Mouse (Mus musculus): ENCODE measurements around the gene 9530068E07Rik.
A peak's percentile ranks its signal among the peaks of the same experiment; 100 is the strongest.
"Not testable (repeated sequence)": the region's sequence is repeated elsewhere in the genome, so short reads cannot be mapped to it uniquely, and the experiment has no call there.

9530068E07Rik gene

GRCm38 (mm10) chr11:52395940-52396596 lies at the start of gene 9530068E07Rik:
TSS of gene 9530068E07Rik (plus strand) at chr11:52396428.
- peak; percentile 92 for DNase-seq (ENCODE audit: low spot score)

GRCm38 (mm10) chr11:52346635-52347005 lies 49.6 kb upstream of the 9530068E07Rik start:
- DNase-seq (ENCODE audit: low spot score), result peak; percentile 53

DNA sequence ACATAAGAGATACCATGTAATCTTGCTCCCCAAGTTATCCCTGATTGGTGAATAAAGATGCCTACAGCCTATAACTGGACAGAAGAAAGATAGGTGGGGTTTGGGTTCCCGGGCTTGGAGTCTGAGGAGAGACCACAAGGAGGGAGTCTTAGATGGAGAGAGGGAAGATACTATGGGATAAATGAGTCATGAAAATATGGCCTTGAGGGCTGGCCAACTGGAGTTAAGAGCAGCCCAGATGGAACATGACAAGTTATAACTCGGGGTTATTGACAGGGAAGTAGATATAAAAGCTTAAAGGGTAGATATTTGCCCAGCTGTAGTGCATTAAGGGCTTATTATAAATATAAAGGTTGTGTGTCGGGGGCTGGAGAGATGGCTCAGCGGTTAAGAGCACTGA lies 48.1 kb upstream of the 9530068E07Rik start:
- DNase-seq (ENCODE audit: low spot score), result no peak

DNA sequence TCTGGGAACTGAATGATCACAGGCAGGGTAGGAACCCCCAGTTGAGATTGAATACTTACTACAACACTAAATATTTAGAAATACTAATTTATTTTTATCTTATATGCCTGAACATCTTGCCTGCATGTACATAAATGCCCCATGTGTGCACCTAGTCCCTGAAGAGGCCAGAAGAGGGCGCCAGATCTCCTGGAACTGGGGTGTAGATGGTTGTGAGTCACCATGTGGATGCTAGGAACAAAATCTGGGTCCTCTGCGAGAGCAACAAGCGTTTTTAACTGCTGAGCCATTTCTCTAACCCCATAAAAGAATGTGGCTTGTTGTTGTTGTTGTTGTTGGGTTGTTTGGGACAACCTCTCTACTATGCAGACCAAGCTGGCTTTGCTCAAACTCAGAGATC lies 47.5 kb upstream of the 9530068E07Rik start:
- no peak for DNase-seq (ENCODE audit: low spot score)

DNA sequence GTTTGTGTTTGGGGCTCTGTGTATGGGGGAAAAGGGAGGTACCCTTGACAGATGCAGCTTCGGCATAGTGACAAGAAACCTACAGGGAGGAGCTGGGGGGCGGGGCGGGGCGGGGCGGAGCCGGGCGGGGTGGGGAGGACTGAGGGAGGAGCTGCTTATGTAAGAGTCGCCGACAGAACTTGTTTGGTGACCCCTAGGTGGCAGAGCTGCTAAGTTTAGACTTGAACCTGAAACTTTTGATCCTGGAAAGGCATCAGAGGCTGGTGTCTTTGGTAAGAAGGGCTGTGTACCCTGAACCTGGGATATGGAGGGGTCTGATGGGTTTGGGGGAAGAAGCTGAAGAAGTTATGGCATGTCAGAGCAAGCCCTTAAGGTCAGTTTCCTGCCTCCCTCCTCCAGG lies 45.3 kb upstream of the 9530068E07Rik start:
- peak; percentile 45 for DNase-seq (ENCODE audit: low spot score)

DNA sequence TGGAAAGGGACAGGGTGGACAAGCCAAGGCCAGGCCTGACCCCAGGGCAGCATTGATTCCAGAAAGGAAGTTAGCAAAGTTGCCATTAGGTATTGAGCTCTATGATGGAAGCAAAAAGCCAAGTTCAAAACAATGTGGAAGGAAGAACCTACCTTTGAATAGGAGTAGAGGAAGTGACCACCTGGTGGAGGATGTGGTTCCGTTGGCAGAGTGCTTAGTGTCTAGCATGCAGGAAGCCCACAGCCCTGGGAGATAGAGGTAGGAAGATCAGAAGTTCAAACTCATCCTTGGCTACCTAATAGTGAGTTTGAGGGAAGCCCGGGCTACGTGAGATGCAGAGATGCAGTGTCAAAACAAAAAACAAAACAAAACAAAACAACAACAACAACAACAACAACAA lies 44.0 kb upstream of the 9530068E07Rik start:
- DNase-seq (ENCODE audit: low spot score), result no peak

- no peak for DNase-seq (ENCODE audit: low spot score)
These were observed 41.6 kb upstream of the 9530068E07Rik start for GRCm38 (mm10) chr11:52354644-52355043.

GRCm38 (mm10) chr11:52355601-52356000 lies 40.6 kb upstream of the 9530068E07Rik start:
- no peak for DNase-seq (ENCODE audit: low spot score)

DNA sequence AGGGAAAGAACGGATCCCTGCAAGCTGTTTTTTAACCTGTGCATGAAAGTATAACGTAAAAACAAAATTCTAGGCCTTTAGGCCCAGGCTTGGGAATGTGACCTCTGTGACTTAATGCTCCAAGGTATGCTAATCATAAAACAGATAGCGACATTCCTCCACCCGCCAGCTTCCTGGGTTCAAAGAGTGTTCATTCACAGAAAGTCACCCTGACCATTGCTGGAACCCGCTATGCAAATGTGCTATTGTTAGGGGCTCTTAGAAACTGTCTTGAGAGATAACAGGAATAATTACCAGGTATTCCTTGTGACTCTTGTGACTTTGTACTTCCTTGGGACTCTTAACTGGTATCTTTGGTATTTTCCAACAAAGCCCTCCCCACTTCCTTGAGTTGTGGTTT lies 39.1 kb upstream of the 9530068E07Rik start:
- not testable (repeated sequence) for DNase-seq (ENCODE audit: low spot score)

- peak; percentile 38 for DNase-seq (ENCODE audit: low spot score)
These were observed 37.7 kb upstream of the 9530068E07Rik start for GRCm38 (mm10) chr11:52358520-52358919.

DNA sequence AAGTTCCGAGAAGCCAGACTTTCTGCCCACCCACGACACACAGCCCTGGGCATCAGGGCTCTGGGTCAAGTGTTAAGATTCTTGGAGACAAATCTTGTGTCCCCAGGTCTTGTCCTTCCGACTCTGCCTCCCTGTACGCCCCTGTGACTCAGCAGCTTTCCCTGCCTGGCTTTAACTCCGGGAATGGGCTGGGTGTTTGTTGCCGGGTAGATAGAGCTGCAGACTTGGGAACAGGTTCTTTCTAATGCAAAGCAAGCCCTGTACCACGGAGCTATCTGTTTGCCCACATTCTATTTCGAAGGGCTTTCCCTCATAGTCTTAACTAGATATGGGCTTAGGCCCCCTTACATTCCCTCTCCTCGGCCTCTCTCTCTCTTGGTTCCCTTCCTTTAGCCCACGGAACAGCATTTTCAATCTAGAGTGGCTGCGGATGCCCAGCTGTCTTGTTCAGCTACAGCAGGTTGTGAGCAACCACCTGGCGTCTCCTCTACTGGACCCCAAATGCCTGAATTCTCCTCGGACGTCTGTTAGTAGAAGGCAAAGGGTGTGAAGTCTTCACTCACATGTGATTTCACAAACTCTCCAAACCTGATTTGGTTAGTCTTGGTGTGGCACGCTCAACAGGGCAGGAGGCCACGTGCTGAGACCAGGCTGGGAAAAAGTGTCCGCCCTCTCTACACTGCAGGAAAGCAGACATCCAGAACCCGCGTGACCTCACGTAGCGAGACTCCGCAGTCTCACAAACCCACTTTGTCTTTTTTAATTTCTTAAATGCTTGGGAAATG lies 36.4 kb upstream of the 9530068E07Rik start:
- DNase-seq (ENCODE audit: low spot score), result peak; percentile 63

- peak; percentile 89 for DNase-seq (ENCODE audit: low spot score)
These were observed 35.6 kb upstream of the 9530068E07Rik start, which contains the start of gene Vdac1 for GRCm38 (mm10) chr11:52360471-52361277. TSS of gene Vdac1 (plus strand) at chr11:52360860.

DNA sequence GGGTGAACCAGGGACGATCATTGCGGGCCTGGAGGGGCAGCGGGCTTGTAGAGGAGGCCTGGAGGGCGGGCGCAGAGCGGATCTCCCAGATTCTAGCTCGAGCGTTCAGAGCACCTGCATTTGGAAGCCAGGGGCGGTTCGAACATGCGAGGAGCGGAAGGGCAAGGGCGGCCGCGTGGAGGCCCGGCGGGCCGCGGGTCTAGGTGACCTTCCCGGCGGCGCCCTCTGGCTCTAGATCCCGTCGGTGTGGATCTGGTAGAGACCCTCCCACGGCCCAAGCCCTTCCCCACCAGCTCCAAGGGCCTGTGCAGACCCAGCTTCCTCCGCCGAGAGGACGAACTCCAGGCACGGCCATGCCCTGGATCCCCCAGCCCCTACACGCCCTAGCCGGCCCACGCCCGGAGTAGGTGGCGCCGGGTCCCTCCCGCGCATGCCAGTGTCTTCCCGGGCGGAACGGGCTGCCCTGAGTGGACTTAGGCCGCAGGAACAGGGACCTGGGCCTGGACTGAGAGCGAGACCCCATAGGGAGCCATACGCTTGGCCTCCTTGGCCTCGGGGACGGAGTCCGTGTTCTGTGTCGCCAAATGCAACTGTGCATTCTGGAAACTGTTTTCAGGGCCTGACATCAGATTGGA lies 34.8 kb upstream of the 9530068E07Rik start:
- peak; percentile 64 for DNase-seq (ENCODE audit: low spot score)

DNA sequence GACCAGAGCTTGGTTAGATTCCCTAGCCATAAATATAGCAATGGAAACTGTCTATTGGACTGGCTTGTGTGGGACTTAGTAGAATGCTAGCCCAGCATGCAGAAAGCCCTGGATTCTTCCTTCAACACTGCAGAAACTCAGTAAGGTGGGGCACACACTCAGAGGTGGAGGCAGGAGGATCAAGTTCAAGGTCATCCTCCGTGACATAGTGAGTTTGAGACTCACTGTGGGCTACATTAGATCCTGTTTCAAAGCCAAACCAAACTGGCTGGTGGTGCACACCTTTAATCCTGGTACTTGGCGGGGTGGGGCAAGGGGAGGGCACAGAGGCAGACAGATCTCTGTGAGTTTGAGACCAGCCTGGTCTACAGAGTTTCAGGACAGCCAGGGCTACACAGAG lies 31.9 kb upstream of the 9530068E07Rik start:
- no peak for DNase-seq (ENCODE audit: low spot score)

DNA sequence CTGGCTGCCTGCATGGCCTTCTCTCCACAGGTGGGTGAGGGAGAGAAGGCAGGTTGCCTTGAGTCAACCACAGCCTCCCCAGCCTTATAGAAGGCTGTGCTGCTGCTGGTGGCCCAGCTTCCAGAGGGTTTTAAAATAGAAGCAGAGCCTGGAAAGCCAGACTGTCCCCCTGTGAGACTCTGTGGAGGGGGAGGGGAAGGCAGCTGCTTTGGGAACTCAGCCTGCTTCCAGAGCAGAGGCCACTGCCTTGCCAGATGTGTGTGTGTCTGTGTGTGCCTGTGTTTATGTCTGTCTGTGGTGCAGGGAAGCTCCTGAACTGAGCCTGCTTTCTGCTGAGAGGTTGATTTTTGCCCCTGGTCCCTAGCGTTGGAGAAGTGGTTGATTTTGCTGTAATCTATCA lies 31.1 kb upstream of the 9530068E07Rik start:
- DNase-seq (ENCODE audit: low spot score), result no peak

DNA sequence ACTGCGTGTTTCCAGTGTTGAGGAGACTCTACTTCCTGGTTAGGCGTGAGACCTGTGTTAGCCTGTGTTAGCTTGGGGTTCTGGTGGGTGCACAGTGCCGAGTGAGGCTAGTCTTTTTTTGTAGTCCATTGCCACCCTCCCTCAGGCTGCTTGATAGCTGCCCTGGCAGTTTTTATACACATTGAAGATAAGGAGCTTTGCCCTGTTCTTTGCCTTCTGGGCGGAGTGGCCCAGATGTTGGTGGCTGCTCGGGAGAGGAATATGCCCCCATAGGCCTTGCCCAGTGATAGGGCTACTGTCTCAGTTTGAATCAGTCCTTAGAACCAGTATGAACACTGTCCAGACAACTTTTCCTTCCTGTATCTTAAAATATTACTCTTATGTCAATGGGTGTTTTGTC lies 29.9 kb upstream of the 9530068E07Rik start:
- no peak for DNase-seq (ENCODE audit: low spot score)

- no peak for DNase-seq (ENCODE audit: low spot score)
These were observed 27.8 kb upstream of the 9530068E07Rik start for GRCm38 (mm10) chr11:52368176-52368985.

DNA sequence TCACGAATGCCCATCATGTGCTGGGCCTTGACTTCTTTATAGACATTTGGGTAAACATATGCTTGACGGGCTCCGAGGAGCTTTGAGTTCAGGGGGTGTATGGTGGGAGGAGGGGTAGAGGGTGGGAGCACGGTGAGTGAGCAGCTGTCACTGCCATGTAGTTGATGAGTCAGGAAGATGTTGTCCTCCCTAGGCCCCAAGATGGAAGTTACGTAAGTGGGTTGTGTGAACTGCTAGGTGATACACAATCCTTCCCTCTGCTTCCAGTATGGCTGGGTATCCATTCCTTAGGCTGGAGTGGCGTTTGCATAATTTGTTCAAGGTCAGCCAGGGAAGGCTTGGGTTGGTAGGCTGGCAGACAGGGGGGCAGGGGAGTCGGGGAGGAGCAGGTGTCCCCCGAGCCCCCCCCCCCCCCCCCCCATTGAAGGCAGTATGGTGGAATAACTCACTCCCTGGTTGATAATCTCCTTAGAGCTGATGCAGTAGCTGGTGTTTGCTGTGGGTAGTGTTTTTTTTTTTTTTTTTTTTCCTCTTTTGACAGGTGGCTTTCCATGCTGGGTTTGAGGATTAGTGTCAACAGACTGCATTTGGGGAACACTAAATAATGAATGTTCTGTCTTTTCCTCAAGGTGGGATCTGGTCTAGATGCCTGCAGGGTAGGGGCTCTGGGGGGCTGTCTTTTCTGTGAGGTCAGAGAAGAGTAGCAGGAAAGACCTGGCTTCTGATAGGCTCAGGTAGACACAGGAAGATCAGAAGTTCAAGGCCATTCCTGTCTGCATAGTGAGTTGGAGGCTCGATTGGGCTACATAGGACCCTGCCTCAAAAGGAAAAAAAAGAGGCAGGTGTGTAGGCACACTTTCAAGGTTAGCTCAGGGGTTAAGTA lies 26.7 kb upstream of the 9530068E07Rik start:
- no peak for DNase-seq (ENCODE audit: low spot score)

DNA sequence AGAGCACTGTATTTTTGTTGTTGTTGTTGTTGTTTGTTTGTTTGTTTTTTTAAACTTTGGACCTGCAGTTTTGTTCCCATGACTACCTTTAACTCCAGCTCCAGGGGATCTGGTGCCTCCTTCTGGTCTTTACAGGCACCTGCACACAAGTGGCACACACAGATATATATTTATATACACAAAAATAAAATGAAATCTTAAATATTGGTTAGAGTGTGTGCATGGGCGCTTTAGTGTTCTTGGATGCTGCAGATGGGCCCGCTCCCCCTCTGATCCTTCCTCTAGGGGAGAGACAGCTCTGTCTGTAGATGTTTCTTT lies 26.1 kb upstream of the 9530068E07Rik start:
- no peak for DNase-seq (ENCODE audit: low spot score)

GRCm38 (mm10) chr11:52370538-52370937 lies 25.7 kb upstream of the 9530068E07Rik start:
- peak; percentile 50 for DNase-seq (ENCODE audit: low spot score)

All from urinary bladder, postnatal 14 days (tissue).